Mouse (Mus musculus) G1E (cell line): ENCODE results near the gene Cyp2d40. TPM values are rescaled to one million over a fixed set of nuclear protein-coding genes. Genes with fewer than 3 reads are reported as not detected.
"Not testable (repeated sequence)": the region's sequence is repeated elsewhere in the genome, so short reads cannot be mapped to it uniquely, and the experiment has no call there.

Source experiments
- ATAC-seq: 2 replicates; pipeline ENCODE4 v1.8.0; 2016; ENCODE audit warnings: mild to moderate bottlenecking; ENCODE audit not compliant: insufficient number of reproducible peaks, poor library complexity, low FRiP score, severe bottlenecking; ENCODE audit errors: extremely low read depth
- DNase-seq: peaks from one replicate; pipeline ENCODE4 v3.0.0; 2012; ENCODE audit warnings: low spot score
- H3K27me3 ChIP-seq: 2 replicates; pipeline ENCODE4 v1.6.1; 2012; ENCODE audit warnings: mild to moderate bottlenecking, low read length, inconsistent platforms; ENCODE audit not compliant: insufficient read depth
- H3K36me3 ChIP-seq: replicated peaks from 2 replicates; pipeline ENCODE3; 2012; ENCODE audit warnings: mild to moderate bottlenecking, inconsistent platforms
- H3K4me1 ChIP-seq: 2 replicates; pipeline ENCODE4 v1.6.1; 2012; ENCODE audit warnings: low read depth, low read length, inconsistent platforms, mixed read lengths; ENCODE audit not compliant: insufficient read depth
- H3K4me3 ChIP-seq: 2 replicates; pipeline ENCODE4 v1.5.1; 2012; ENCODE audit warnings: low read depth, mild to moderate bottlenecking, inconsistent platforms, low read length, moderate library complexity, mixed read lengths
- H3K9me3 ChIP-seq: replicated peaks from 2 replicates; pipeline ENCODE4 v1.6.1; 2012; ENCODE audit warnings: inconsistent platforms
- CTCF ChIP-seq: IDR thresholded peaks from 2 replicates; pipeline ENCODE4 v1.5.1; 2012; ENCODE audit warnings: low read depth, low read length, inconsistent platforms, mixed read lengths
- GATA1 ChIP-seq: IDR thresholded peaks from 2 replicates; pipeline ENCODE4 v1.6.1; 2012; ENCODE audit warnings: borderline replicate concordance, low read length, inconsistent platforms, mixed read lengths
- GATA2 ChIP-seq: IDR thresholded peaks from 2 replicates; pipeline ENCODE4 v1.6.1; 2012; ENCODE audit warnings: low read depth, low read length, inconsistent platforms, borderline replicate concordance
- POLR2AphosphoS5 ChIP-seq: IDR thresholded peaks from 2 replicates; pipeline ENCODE4 v1.6.1; 2012; ENCODE audit warnings: low read depth, low read length, inconsistent platforms; ENCODE audit not compliant: insufficient replicate concordance
- TAL1 ChIP-seq: conservative IDR thresholded peaks from 2 replicates; pipeline ENCODE4 v1.6.1; 2012; ENCODE audit warnings: low read depth, low read length, inconsistent platforms, mixed read lengths
- polyA plus RNA-seq: library from polyadenylated mRNA; stranded (reverse); fragments of >175 nt; gene quantifications from 2 replicates; pipeline ENCODE4 v1.2.3, GENCODE M21; 2012
- total RNA-seq, 2 experiments: library from RNA; stranded (forward) in 1 of 2; stranded (reverse) in 1 of 2; fragments of 200-1000 nt in 1 of 2; fragments of >200 nt in 1 of 2; fragmentation: Nextera tagmentation in 1 of 2; gene quantifications; 2 replicates each; pipeline ENCODE4 v1.2.3; 2014 to 2017

The Cyp2d40 gene
- total and polyA plus RNA-seq, 3 experiments, result not detected

DNA sequence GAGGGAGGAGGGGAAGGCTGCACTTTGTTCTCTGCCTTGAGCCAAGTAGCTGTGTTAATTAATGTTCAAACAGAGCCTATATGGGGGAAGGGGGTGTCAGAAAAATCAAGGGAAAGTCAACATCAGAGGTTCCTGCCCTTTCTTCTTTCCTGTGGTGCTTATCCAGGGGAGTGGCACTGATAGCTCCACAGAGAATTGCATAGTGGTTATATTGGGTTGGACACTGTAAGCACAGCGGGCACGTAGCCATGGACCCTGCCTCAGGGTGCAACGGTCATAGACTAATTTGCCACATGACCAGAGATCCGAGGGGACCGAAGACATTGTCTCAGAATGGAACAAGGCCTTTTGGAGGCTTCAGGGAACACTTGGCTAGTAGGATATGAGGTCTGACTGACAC is 30.3 kb upstream of the Cyp2d40 start, which contains the start of gene Cyp2d26:
Cyp2d26 (minus strand) TSS at position 18 of the 400 bp plus-strand sequence.
- TF ChIP-seq GATA2 (no peak), GATA1 (no peak), CTCF (no peak), POLR2AphosphoS5 (no peak), TAL1 (no peak)
- DNase-seq (no peak), ATAC-seq (no peak)
- H3K4me3 ChIP-seq, result no peak within 1 kb of the TSS
- no peaks in the 10 kb centered on the region for H3K4me1 ChIP-seq
- H3K36me3 ChIP-seq, result no peaks in the 10 kb centered on the region
- H3K27me3 ChIP-seq, result peaks cover 2% of the 10 kb centered on the region; the same call in 1 of the 2 replicates
- no peaks in the 10 kb centered on the region for H3K9me3 ChIP-seq

- no peak for DNase-seq
- no peak for ATAC-seq
- H3K4me3 ChIP-seq, result no peak overlapping the region
- H3K4me1 ChIP-seq, result no peaks in the 10 kb centered on the region
- TF ChIP-seq CTCF (no peak), TAL1 (no peak)
- H3K36me3 ChIP-seq, result no peaks in the 10 kb centered on the region
- peaks cover 2% of the 10 kb centered on the region; the same call in 1 of the 2 replicates for H3K27me3 ChIP-seq
- H3K9me3 ChIP-seq, result no peaks in the 10 kb centered on the region
These were observed 29.9 kb upstream of the Cyp2d40 start for GRCm38 (mm10) chr15:82793868-82794267.

GRCm38 (mm10) chr15:82793454-82793853 is 29.5 kb upstream of the Cyp2d40 start:
- Histone ChIP-seq H3K4me3 (no peak overlapping the region), H3K27me3 (peaks cover under 1% of the 10 kb centered on the region; the same call in 1 of the 2 replicates), H3K9me3 (no peaks in the 10 kb centered on the region), H3K4me1 (no peaks in the 10 kb centered on the region), H3K36me3 (no peaks in the 10 kb centered on the region)
- no peak for ATAC-seq
- DNase-seq, result no peak
- TF ChIP-seq CTCF (no peak), POLR2AphosphoS5 (no peak), GATA2 (no peak), GATA1 (no peak), TAL1 (no peak)

- no peak for DNase-seq
- no peaks in the 10 kb centered on the region for H3K36me3 ChIP-seq
- ATAC-seq, result no peak
- no peaks in the 10 kb centered on the region for H3K9me3 ChIP-seq
- no peak overlapping the region for H3K4me3 ChIP-seq
- no peaks in the 10 kb centered on the region for H3K27me3 ChIP-seq
- H3K4me1 ChIP-seq, result no peaks in the 10 kb centered on the region
- TF ChIP-seq CTCF (no peak), TAL1 (no peak), POLR2AphosphoS5 (no peak), GATA1 (no peak), GATA2 (no peak)
These were observed 28.6 kb upstream of the Cyp2d40 start for GRCm38 (mm10) chr15:82792566-82792965.

DNA sequence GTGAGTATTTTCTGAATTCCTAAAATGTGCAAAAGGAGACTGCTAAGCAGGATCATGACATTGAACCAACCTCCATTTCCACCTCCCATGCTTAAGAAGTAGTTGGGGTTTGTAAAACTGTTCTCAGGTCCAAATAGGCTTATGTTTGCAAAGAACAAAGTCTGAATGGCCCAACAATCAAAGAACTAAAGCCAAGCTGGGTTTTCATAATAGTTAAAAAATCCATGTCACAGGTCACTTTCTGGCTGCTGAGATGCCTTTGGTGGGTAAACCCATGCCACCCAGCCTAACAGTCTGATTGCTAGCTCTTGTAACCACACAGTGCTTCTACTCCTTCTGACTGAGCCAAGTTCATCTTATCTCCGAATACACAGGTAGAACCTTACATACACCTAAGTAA is 20.6 kb upstream of the Cyp2d40 start:
- DNase-seq (no peak), ATAC-seq (no peak)
- H3K4me1 ChIP-seq, result no peaks in the 10 kb centered on the region

GRCm38 (mm10) chr15:82783800-82784199 is 19.8 kb upstream of the Cyp2d40 start:
- Histone ChIP-seq H3K27me3 (peaks cover 12% of the 10 kb centered on the region), H3K36me3 (no peaks in the 10 kb centered on the region), H3K9me3 (no peaks in the 10 kb centered on the region), H3K4me3 (no peak overlapping the region), H3K4me1 (no peaks in the 10 kb centered on the region)
- DNase-seq (no peak), ATAC-seq (no peak)
- TF ChIP-seq CTCF (no peak), GATA1 (no peak), POLR2AphosphoS5 (no peak), GATA2 (no peak), TAL1 (no peak)

More for the DNA sequence above, 20.6 kb upstream of the Cyp2d40 start:
- H3K4me3 ChIP-seq, result no peak overlapping the region
- no peaks in the 10 kb centered on the region for H3K9me3 ChIP-seq
- H3K27me3 ChIP-seq, result peaks cover 12% of the 10 kb centered on the region
- H3K36me3 ChIP-seq, result no peaks in the 10 kb centered on the region
- TF ChIP-seq TAL1, result no peak
- no peak for TF ChIP-seq POLR2AphosphoS5
- no peak for TF ChIP-seq GATA2
- no peak for TF ChIP-seq CTCF
- no peak for TF ChIP-seq GATA1

DNA sequence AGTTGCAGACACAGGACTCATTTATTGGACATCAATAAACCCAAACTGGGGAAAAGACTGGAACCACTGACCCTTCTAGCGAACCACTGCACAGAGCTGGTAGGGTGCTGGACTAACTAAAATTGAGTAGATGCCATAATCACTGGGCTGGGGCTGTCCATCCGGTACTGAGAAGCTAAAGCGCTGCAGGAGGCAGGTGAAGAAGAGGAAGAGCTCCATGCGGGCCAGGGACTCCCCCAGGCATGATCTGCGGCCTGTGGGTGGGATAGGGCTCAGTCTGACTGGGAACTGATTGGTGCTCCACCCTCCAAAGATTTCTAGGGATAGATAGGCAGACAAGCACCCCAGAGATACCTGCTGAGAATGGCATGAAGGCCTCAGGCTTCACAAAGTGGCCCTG is 13.9 kb upstream of the Cyp2d40 start:
- DNase-seq, H3K9me3 ChIP-seq, H3K36me3 ChIP-seq, H3K4me3 ChIP-seq, H3K4me1 ChIP-seq, ATAC-seq: not testable (repeated sequence)
- peaks cover 11% of the 10 kb centered on the region for H3K27me3 ChIP-seq
